Mouse (Mus musculus) urinary bladder, postnatal 10 days (tissue): ENCODE measurements at regions not wholly inside any gene's neighbourhood (a gene's known extent, or its start where the extent isn't known, plus 50 kb on each side); places are given as distances from the start of the nearest gene placed in this dataset.

Experiments
- DNase-seq: peaks from one replicate; pipeline ENCODE4 v3.0.0; 2022; ENCODE audit warnings: low spot score

GRCm38 (mm10) chr9:60998086-60998785 is 203.9 kb downstream of the Uaca start:
- no peak for DNase-seq

GRCm38 (mm10) chr9:60999001-60999529 is 204.7 kb downstream of the Uaca start:
- no peak for DNase-seq

- DNase-seq, result no peak
Measured at GRCm38 (mm10) chr9:61000232-61000631, 205.9 kb downstream of the Uaca start.

- DNase-seq, result no peak
Measured at GRCm38 (mm10) chr9:61002572-61002971, 208.2 kb downstream of the Uaca start.

- DNase-seq, result no peak
Measured at GRCm38 (mm10) chr9:61008446-61008845, 214.1 kb downstream of the Uaca start.

- DNase-seq, result no peak
Measured at GRCm38 (mm10) chr9:61011066-61011465, 216.7 kb downstream of the Uaca start.

- DNase-seq, result no peak
Measured at GRCm38 (mm10) chr9:61012771-61013540, 218.6 kb downstream of the Uaca start.

GRCm38 (mm10) chr9:61014151-61014550 is 219.8 kb downstream of the Uaca start:
- DNase-seq, result no peak

- DNase-seq, result no peak
Measured at GRCm38 (mm10) chr9:61015374-61015890, 221.1 kb downstream of the Uaca start.

- no peak for DNase-seq
Measured at GRCm38 (mm10) chr9:61016673-61017072, 222.3 kb downstream of the Uaca start.

GRCm38 (mm10) chr9:61019938-61020337 is 225.6 kb downstream of the Uaca start:
- no peak for DNase-seq

GRCm38 (mm10) chr9:61021810-61022209 is 227.5 kb downstream of the Uaca start:
- DNase-seq, result no peak

GRCm38 (mm10) chr9:61022371-61023026 is 228.2 kb downstream of the Uaca start:
- no peak for DNase-seq

- no peak for DNase-seq
Measured at GRCm38 (mm10) chr9:61025341-61025740, 231.0 kb downstream of the Uaca start.

GRCm38 (mm10) chr9:61028775-61029401 is 234.5 kb downstream of the Uaca start:
- no peak for DNase-seq

GRCm38 (mm10) chr9:61031699-61032447 is 237.5 kb downstream of the Uaca start:
- no peak for DNase-seq

GRCm38 (mm10) chr9:61032448-61033433 is 238.4 kb downstream of the Uaca start:
- DNase-seq, result no peak

GRCm38 (mm10) chr9:61033593-61033992 is 239.3 kb downstream of the Uaca start:
- no peak for DNase-seq

GRCm38 (mm10) chr9:61042063-61042462 is 247.7 kb downstream of the Uaca start:
- no peak for DNase-seq

- no peak for DNase-seq
Measured at GRCm38 (mm10) chr9:61044983-61045382, 250.6 kb downstream of the Uaca start.
